Mouse (Mus musculus) thymus, postnatal 10 days (tissue): ENCODE data around the gene Smchd1.
"Not testable (repeated sequence)": the region's sequence is repeated elsewhere in the genome, so short reads cannot be mapped to it uniquely, and the experiment has no call there.

Experiments used
- DNase-seq, 2 experiments: peaks; one replicate each; pipeline ENCODE4 v3.0.0; 2021; ENCODE audit warnings: low spot score in 2 of 2

Smchd1 gene

DNA sequence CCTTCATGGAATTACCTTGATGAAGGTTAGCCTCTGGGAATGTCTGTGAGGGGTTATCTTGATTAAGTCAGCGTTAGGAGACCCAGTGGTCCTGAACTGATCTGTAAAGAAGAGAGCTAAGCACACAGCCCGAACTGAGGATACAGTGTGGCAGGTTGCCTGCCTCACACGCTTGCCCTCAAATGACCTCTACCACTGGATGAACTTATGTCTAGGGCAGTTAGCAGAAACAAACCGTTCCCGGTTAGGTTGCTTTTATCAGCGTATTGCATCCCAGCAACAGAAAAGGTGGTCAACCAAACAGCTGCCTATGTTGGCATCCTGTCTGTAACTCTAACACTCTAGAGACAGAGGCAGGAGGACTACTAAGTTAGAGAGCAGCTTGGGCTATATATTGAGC lies 30.0 kb downstream of the Smchd1 start:
- DNase-seq: no peak

DNA sequence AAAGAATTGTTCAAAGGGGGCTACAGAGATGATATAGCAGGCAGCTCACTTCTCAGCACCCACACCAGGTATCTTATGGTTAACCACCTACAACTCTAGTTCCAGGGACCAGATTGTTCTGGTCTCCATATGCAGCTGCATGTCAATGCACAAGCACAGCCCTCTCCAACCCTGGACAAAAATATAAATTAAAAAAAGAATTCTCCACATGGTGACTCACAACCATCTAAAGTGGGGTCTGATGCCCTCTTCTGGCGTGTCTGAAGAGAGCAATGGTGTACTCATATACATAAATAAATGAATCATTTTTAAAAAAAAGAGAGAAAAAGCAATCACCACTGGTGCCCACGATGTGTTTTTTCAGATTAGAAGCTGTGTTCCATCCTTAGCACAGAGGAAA lies 30.4 kb downstream of the Smchd1 start:
- no peak for DNase-seq

DNA sequence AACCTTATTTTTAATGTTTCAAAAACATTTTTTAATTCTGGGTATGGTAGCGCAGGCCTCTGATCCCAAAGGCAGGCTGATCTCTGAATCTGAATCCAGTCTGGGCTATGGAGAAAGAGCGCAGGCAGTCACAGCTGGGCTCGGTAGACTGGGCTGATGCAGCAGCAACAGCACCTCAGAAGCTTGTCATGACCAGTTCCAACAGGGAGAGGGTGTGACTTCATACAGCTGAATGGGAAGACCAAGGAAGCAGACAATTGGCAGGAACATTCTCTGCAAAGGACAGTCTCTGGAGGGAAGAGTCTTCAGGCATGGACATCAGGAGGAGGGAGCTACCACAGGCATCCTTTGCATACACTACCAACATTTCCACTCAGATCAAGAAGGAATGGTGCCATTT lies 31.0 kb downstream of the Smchd1 start:
- no peak for DNase-seq

DNA sequence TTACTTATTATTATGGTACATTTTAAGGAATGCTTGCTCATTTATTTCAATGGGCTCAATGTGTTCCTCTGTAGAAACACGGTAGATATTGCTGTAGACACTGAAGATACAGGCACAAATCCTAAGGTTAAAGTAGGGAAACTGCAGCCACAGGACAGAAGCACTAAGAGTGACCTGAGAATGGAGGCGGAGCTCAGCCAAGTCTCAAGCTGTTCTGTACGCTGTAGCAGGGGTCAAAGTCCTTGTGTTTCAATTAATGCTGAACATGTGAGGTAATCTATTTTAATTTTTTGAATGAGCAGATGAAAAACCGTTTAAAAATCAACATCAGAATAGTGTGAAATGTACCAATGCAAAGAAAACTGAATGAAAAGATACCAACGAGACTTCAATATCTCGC lies 31.9 kb downstream of the Smchd1 start:
- DNase-seq: no peak

DNA sequence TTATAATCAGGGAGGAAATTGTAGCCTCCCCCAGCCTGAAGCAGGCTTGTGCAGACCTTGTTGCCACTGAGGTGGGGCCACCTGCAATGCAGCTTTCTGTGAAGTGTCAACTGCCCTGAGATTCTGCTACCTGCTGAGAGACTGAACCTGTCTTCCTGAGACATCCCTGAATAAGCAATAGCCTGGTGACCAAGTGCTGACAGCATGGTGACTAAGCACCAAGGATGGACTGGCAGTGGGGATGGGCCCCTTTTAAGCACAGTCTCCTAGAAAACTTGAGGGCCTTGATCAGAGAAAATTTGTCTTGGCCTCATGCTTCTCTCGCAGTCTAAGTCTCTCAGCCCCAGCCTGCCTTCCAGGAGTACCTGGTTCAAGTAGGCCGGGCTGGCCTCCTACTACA lies 52.6 kb downstream of the Smchd1 start:
- not testable (repeated sequence) for DNase-seq

DNA sequence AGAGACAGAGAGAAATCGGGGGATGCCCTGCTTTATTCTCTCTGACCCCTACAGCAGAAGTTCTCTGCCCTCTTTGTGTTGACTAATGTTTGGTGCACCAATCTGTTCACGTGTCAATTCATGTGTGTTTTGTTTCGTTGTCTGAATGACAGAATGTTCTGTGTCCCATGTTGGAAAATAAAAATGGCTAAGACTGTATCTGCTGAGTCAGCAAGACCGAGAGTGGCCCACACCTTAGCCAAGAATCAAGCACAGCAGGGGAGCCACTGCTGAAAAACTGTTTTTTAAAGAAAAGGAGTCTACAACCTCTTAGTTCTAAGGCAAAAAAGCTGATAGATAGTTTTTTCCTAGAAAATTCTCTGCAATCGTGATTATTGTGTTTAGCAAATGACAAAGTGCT lies 55.7 kb downstream of the Smchd1 start:
- DNase-seq: not testable (repeated sequence)

DNA sequence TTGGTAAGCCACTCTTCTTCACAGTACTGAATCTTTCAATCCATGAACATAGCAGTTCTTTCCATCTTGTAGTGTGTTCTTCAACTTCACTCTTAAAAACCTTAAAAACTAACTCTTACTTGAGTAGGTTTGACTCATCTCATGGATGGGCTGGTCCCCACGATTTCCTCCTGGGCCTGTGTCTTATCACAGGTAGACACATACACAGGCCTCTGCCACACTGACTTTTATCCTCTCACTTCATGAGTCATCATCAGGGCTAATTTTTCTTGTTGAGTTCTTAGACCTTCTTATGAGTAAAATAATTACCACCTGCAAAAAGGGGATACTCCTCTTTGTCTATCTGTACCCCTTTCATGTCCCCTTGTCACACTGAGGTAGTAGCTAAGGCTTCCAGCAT lies 58.1 kb downstream of the Smchd1 start:
- DNase-seq: no peak

DNA sequence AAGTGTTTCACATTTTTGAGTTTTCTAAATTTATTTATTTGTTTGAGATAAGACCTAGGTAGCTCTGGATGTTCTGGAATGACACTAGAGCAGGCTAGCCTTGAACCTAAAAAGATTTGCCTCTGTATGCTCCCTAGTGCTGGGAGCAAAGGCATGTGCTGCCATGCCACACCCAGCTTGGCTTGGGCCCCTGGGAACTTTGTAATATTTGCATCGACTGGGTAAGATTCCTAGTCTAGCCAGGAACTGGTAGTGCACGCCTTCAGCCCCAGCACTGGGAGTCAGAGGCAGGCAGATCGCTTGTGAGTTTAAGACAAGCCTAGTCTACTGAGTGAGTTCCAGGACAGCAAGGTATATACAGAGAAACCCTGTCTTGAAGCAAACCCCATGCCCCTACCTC lies 87.7 kb downstream of the Smchd1 start:
- DNase-seq: no peak

DNA sequence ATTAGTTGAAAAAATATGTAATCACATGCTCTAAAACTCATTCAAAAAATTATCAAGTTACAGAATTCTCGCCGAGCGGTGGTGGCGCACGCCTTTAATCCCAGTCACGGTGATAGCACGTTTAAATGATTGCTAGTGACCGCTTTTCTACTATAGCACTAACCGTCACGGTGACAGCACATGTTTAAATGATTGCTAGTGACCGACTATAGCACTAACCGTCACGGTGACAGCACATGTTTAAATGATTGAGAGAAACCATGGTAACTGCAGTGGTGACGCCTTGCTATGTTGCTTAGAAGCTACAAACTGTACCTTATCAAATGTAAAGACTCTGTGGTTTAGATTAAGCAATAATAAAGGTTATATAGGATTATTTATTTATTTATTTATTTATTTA lies 94.8 kb downstream of the Smchd1 start:
- DNase-seq: no peak

DNA sequence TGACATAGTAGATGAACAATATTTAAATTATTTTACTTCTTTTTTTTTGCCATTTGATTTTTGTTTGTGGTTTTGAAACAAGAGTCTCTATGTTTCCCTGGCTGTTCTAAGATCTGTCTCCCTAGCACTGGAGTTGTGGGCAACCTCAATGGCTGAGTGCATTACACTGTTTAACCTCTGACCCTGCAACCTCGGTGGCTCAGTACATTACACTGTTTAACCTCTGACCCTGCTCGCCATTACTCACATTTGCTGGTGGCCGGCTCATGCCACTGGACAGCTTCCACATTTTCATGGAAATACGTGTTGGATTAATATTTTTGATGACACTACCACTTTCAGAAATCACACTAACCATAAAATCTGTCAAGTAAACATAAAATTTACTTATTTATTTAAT lies 97.2 kb downstream of the Smchd1 start:
- no peak for DNase-seq

DNA sequence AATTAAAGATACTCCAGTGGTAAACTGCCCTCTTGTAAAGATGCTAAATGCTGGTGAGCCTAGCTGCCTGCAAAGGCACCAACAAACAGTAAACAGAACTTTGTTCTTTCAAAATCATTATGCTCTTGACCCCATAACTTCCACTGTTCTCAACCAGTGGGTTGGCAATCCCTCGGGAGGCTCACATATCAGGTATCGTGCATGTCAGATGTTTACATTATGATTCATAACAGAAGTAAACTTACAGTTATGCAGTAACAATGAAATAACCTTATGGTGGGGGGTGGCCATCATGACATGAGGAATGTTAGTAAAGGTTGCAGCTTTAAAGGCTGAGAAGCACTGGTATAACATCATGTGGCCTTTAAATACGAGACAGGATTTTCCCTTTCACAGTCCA lies 119.6 kb downstream of the Smchd1 start:
- no peak for DNase-seq

DNA sequence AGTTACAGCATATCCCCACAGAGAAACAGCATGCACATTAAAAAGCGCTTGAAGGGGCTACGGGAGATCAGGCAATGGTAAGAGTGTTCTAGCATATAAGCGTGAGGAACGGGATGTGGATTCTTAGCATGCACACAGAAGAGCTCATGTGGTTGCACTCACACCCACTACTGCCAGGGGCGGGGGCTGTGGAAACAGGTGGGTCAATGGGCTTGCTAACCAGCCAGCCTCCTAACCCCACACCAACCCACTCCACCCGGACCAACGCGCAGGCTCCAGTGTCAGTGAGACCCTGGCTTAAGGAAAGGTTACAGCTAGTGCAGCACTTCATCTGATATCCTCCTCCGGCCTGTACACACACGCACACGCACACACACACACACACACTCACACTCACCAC lies 120.9 kb downstream of the Smchd1 start:
- no peak for DNase-seq

DNA sequence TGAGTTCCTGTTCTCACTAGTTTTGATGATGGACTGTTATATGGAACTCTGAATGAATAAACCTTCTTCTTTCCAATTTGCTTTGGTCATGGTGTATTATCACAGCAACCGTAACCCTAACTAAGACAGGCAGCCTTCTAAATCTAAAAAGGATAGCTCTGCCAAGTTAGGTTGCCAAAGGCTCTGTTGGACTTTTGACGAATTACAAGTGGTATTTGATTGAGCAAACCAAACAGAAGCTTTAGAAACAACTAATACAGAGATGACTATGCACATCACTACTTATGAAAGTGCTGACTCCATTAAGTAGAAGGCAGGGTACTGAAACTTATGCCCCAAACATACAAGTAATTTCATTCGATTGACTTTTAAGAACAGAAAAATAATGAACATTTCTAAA lies 127.0 kb downstream of the Smchd1 start:
- DNase-seq: no peak

DNA sequence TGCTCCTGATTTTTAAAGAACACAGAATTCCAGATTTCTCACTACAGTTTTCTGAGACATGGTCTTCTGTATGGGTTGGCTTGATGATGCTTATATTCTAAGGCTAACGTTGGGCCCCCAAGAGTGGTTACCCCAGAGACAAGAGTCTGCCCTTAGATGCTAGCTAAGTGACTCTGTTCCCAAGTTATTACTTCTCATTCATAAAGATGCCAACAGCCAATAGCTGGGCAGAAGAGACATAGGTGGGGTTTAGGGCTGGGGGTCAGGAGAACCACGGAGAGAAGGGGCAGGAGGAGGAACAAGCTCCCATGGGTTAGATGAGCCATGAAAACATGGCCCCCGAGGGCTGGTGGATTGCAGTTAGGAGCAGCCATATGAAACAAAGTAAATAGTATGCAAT lies 133.1 kb downstream of the Smchd1 start:
- no peak for DNase-seq

DNA sequence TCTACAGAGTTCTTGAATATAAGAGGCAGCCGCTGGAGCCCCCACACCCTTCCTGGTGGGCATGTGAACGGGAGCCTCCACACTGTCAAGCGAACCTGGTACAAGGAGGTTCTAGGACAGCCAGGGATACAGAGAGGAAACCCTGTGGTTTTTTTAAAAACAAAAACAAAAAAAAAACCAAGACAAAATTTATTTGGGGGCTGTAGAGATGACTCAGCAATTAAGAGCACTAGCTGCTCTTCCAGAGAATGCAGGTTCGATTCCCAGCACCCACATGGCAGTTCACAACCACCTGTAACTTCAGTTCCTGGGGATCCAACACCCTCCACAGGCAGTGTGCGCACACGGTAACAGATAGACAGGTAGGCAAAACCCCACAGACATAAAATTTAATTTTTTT lies 136.5 kb downstream of the Smchd1 start:
- no peak for DNase-seq

DNA sequence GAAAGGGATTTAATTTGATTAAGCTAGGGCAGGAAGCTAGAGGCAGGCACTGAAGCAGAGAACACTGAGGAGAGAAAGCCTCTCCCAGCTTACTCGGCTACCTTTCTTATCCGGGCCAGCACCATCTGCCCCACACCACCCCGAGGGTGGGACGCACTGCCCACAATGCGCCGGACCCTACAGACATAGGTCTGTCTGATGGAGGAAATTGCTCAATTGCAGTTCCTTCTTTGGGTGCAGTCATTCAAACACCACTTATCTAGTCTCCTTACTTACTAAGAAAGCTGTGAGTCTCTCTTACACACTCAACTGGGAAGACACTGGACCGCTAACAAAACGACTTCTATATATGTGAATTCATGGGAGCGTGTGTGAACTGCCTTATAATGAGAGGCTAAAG lies 137.6 kb downstream of the Smchd1 start:
- DNase-seq: no peak

DNA sequence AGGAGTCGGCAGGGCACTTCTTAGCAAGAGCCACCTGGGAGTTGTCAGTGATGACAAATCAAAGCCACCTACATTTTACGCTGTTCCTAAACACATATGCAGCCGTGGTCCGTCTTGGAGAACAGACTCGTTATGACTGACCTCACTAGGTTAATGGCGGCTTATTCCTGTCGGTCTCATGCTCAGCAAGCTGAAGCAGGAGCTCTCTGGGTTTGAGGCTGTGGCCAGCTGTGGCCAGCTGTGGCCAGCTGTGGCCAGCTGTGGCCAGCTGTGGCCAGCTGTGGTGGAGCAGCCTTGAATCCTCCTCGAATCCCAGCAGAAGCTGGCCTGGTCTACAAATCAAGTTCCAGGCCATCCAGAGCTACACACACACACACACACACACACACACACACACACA lies 138.7 kb downstream of the Smchd1 start:
- DNase-seq: no peak

DNA sequence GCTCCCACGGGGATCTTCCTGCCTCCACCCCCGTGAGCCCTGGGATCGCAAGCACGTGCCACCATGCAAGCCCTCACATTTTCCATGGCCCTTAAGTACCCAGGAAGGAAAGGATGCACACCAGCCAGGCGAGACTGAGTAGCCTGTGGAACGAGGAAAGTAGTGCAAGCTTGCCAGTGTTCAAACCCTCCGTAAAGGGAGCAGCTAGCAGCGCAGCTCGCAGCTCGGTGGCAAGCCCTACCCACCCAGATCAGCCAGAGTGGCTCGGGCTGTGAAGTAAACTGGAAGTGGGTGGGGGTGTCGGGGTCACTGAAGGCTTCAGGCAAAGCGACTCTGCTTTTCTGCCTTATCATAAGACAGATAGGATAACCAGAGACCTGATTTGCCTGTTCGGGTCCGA lies 142.8 kb downstream of the Smchd1 start:
- DNase-seq: no peak

DNA sequence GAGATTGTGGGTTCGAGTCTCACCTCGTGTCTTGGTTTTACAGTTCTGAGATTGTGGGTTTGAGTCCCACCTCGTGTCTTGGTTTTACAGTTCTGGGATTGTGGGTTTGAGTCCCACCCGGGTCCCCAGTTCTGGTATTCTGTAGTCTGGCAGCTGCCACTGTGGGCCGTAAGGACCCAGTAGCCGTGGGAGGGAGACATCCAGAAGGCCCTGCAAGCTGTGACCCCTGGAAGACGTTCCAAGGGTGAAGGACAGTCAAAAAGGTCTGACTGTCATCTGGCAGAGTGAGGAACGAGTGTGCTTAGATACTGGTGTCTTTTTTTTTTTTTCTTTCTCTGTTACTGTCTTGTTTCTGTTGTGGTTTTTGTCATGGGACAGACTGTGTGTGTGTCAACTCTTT lies 154.4 kb downstream of the Smchd1 start:
- DNase-seq: not testable (repeated sequence)

DNA sequence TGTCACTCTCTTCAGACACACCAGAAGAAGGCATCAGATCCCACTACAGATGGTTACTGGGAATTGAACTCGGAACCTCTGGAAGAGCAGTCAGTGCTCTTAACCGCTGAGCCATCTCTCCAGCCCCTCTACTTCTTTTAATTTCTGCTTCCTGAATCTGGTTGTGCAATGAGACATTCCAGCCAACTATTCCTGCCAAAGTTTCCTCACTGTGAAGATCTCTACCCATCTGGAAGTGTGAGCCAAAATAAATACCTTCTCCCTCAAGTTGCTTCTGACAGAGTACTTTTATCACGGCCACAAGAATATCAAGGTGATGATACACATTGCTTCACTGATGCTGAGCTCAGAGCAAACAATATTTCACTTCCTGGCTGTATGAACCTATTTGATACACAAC lies 155.8 kb downstream of the Smchd1 start:
- no peak for DNase-seq

DNA sequence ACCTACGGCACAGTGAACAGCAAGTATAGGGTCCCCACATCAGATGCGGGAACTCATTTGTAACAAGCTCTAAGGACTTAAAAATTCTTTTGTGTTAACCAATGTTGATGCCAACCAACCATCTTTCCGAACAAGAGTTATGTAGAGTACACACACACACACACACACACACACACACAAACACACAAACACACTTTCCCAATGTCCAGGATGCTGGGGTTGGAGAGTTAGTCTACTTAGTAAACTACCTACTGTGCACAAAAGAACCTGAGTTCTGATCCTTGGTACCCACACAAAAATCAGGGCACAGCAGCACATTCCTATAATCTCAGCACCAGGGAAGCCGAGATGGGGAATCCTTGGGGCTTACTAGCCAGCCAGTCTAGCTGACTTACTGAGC lies 157.6 kb downstream of the Smchd1 start:
- DNase-seq: no peak

DNA sequence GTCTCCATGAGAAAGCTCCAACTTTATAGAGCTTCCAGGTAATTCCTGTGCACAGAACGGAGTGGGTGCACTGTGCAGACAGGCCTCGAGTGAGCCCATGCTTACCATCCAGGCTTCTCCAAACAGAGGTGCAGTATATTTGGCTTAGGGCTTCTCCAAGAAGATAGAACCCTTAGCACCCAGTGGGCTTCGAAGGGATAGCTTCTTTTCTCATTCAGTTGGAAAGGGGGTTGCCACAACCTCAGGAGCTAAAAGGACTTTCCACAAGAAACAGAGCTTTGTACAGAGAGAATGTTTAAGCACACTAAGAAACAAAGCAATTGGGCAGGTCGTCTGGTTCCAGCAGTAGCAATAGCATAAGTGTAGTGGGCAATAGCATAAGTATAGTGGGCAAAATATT lies 160.8 kb downstream of the Smchd1 start:
- no peak for DNase-seq

DNA sequence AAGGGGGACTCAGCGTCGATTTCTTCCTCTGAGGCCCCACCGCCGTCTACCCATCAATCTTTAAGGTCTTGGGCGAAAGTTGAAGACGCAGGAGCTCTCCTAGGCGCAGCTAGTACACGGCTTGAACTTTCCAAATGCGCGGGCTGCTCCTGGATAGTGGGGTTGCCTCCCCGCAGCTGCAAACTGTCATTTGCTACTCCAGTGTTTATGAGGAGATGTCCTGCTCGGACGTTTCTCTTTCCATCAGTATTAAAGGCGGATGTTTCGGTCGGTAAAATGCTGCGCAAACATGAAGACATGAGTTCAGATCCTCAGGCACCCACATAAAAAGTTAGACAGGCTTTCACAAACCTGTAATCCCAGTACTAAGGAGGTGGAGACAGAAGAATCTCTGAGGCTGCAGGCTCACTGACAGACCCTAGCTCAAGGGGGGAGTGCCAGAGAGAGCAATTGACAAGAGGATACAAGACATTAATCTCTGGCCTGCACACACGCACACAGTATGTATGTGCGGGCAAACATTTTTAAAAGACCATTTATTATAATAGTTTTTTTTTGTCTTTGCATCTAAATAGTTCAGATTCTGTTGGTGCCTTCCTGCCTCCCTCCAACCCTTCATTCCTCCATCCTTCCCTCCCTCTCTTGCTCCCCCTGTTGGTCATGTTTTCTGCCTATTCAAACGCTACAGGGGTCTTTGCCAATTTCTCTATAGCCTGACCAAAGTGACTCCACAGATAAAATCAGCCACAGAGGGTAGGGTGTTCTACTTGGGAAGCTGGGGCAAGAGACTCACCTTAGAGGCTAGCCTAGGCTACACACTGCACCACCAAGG lies 163.6 kb downstream of the Smchd1 start, which contains the start of gene Emilin2:
Emilin2 (minus strand) TSS at position 639 of the 832 bp plus-strand sequence.
- DNase-seq: peak; percentile 6 to 70
